Mouse (Mus musculus): Measurements from ENCODE around the gene Shld2. TPM values are rescaled to one million over a fixed set of nuclear protein-coding genes. Genes with fewer than 3 reads are reported as not detected.
A peak's percentile ranks its signal among the peaks of the same experiment; 100 is the strongest.
"Not testable (repeated sequence)": the region's sequence is repeated elsewhere in the genome, so short reads cannot be mapped to it uniquely, and the experiment has no call there.

Shld2 gene
- total RNA-seq, 2 experiments from 2014 or later: 7.1 to 8.0 TPM

GRCm38 (mm10) chr14:34323576-34324085 is 13.3 kb upstream of the Shld2 start:
- no peak for DNase-seq

- DNase-seq: no peak
Observed at GRCm38 (mm10) chr14:34318113-34318512, 7.8 kb upstream of the Shld2 start.

- no peak for DNase-seq
Observed at GRCm38 (mm10) chr14:34317431-34317830, 7.1 kb upstream of the Shld2 start.

GRCm38 (mm10) chr14:34316346-34316745 is 6.1 kb upstream of the Shld2 start:
- DNase-seq: no peak

GRCm38 (mm10) chr14:34314796-34315195 is 4.5 kb upstream of the Shld2 start:
- no peak for DNase-seq

GRCm38 (mm10) chr14:34314383-34314782 is 4.1 kb upstream of the Shld2 start:
- DNase-seq: not testable (repeated sequence)

- DNase-seq: no peak
Observed at GRCm38 (mm10) chr14:34313612-34314011, 3.3 kb upstream of the Shld2 start.

GRCm38 (mm10) chr14:34312339-34313048 is 2.2 kb upstream of the Shld2 start:
- no peak for DNase-seq

GRCm38 (mm10) chr14:34311691-34312090 is 1.4 kb upstream of the Shld2 start:
- DNase-seq: no peak

GRCm38 (mm10) chr14:34311021-34311631 is 833 bp upstream of the Shld2 start:
- DNase-seq: peak; percentile 54

- DNase-seq: no peak
Observed at GRCm38 (mm10) chr14:34309907-34310233, 423 bp downstream of the Shld2 start.

- DNase-seq: no peak
Observed at GRCm38 (mm10) chr14:34309266-34309665, 1.0 kb downstream of the Shld2 start.

- DNase-seq: peak; percentile 14
Observed at GRCm38 (mm10) chr14:34303265-34303680, 7.0 kb downstream of the Shld2 start.

GRCm38 (mm10) chr14:34302681-34303242 is 7.5 kb downstream of the Shld2 start:
- no peak for DNase-seq

- DNase-seq: no peak
Observed at GRCm38 (mm10) chr14:34298871-34299700, 11.2 kb downstream of the Shld2 start.

- DNase-seq: no peak
Observed at GRCm38 (mm10) chr14:34297634-34298033, 12.7 kb downstream of the Shld2 start.

- no peak for DNase-seq
Observed at GRCm38 (mm10) chr14:34297038-34297437, 13.3 kb downstream of the Shld2 start.

- DNase-seq: no peak
Observed at GRCm38 (mm10) chr14:34296350-34296749, 13.9 kb downstream of the Shld2 start.

GRCm38 (mm10) chr14:34293641-34294040 is 16.7 kb downstream of the Shld2 start:
- DNase-seq: no peak

GRCm38 (mm10) chr14:34290229-34290628 is 20.1 kb downstream of the Shld2 start:
- DNase-seq: no peak

GRCm38 (mm10) chr14:34289259-34290015 is 20.9 kb downstream of the Shld2 start:
- no peak for DNase-seq

GRCm38 (mm10) chr14:34288396-34288795 is 21.9 kb downstream of the Shld2 start:
- DNase-seq: no peak

Data from gastrocnemius, postnatal 10 days (tissue).